Mouse (Mus musculus): ENCODE measurements around the gene Fam83e. TPM values are rescaled to one million over a fixed set of nuclear protein-coding genes. Genes with fewer than 3 reads are reported as not detected.

Fam83e gene
- polyA plus RNA-seq, 1 experiment from 2014 or later, result 0.48 TPM

DNA sequence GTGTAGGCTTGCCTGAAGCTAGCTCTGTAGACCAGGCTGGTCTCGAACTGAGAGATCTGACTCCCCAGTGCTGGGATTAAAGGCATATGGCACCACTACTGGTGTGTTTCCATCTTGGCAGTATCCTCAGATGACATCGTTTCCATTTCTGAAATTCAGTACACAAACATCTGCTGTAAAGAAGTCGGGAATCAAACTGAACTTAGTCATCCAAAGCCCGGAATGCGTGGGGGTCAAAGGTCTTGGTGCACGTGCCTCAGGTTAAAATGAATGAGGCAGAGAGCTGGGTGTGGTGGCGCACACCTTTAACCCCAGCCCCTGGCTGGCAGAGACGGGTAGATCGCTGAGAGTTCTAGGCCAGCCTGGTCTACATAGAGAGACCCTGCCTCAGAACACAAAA, 29.1 kb downstream of the Fam83e start:
- no peaks in the 10 kb centered on the region for H3K36me3 ChIP-seq (ENCODE audit: control insufficient read depth, insufficient read depth, low read length)
- no peaks in the 10 kb centered on the region for H3K27me3 ChIP-seq (ENCODE audit: control insufficient read depth, insufficient read depth, low read depth, low read length)
- H3K4me1 ChIP-seq (ENCODE audit: control insufficient read depth, insufficient read depth, low read length), result peaks cover 3% of the 10 kb centered on the region; the same call in 1 of the 2 replicates
- H3K9ac ChIP-seq (ENCODE audit: low read depth, low read length), result no peak overlapping the region
- no peak for ATAC-seq
- H3K27ac ChIP-seq (ENCODE audit: low read length), result no peak overlapping the region
- WGBS, result 83% methylated on average over 9 of the region's 9 CpGs
- H3K4me3 ChIP-seq (ENCODE audit: low read depth, low read length), result no peak overlapping the region
- H3K4me2 ChIP-seq (ENCODE audit: low read length), result no peak overlapping the region
- no peaks in the 10 kb centered on the region for H3K9me3 ChIP-seq (replicated peaks; ENCODE audit: control insufficient read depth, low read length, poor library complexity, severe bottlenecking)

DNA sequence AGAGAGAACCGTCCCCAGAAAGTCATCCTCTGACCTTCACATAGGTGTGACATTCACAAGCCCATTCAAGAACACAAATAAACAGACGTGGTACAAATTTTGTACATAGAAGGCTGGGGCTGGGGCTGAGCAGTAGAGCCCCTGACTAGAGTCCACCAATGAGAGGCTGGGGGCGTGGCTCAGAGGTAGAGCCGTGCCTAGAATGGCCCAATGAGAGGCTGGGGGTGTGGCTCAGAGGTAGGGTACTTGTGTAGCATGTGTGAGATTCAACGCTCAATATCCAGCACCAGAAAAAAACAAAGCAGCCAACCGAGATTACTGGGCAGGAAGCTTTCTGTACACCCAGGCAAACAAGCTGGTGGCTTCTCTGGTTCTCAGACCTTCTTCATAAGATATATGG, 34.7 kb downstream of the Fam83e start:
- no peak for ATAC-seq
- Histone ChIP-seq H3K4me3 (ENCODE audit: low read depth, low read length) (no peak overlapping the region), H3K9ac (ENCODE audit: low read depth, low read length) (no peak overlapping the region), H3K9me3 (replicated peaks; ENCODE audit: control insufficient read depth, low read length, poor library complexity, severe bottlenecking) (no peaks in the 10 kb centered on the region), H3K36me3 (ENCODE audit: control insufficient read depth, insufficient read depth, low read length) (no peaks in the 10 kb centered on the region), H3K4me2 (ENCODE audit: low read length) (no peak overlapping the region), H3K4me1 (ENCODE audit: control insufficient read depth, insufficient read depth, low read length) (no peaks in the 10 kb centered on the region), H3K27me3 (ENCODE audit: control insufficient read depth, insufficient read depth, low read depth, low read length) (peaks cover 12% of the 10 kb centered on the region), H3K27ac (ENCODE audit: low read length) (no peak overlapping the region)
- 63% methylated on average over 6 of the region's 6 CpGs for WGBS

DNA sequence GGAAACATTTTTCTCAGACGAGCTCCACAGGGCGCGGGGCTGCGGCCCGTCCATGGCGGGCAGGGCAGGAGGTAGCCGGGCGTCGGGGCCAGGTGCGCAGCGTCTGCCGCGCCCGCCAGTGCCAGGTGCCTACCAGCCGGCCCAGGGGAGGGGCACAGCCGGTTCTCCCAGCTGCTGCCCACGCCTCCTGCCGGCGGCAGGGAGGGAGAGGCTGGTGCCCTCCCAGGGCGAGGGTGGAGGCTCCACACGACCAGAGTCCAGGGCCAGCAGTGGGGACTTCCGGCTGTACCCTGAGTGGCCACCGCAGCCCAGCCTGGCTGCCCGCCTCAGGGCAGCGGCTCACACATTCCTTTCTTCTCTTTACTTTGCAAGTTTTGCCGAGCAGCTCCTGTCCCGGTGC, 38.4 kb downstream of the Fam83e start:
- H3K4me3 ChIP-seq (ENCODE audit: low read depth, low read length), result no peak overlapping the region; the same call in 1 of the 2 replicates
- ATAC-seq, result no peak
- H3K4me1 ChIP-seq (ENCODE audit: control insufficient read depth, insufficient read depth, low read length), result no peaks in the 10 kb centered on the region
- 8% methylated on average over 24 of the region's 27 CpGs for WGBS
- H3K9ac ChIP-seq (ENCODE audit: low read depth, low read length), result 0 out of 2 replicates have a peak overlapping the region, but pooled peaks have one; percentile 4
- peak overlapping the region; percentile 15; the same call in 1 of the 2 replicates for H3K4me2 ChIP-seq (ENCODE audit: low read length)
- no peaks in the 10 kb centered on the region for H3K9me3 ChIP-seq (replicated peaks; ENCODE audit: control insufficient read depth, low read length, poor library complexity, severe bottlenecking)
- H3K27ac ChIP-seq (ENCODE audit: low read length), result no peak overlapping the region
- H3K36me3 ChIP-seq (ENCODE audit: control insufficient read depth, insufficient read depth, low read length), result no peaks in the 10 kb centered on the region
- peaks cover 12% of the 10 kb centered on the region for H3K27me3 ChIP-seq (ENCODE audit: control insufficient read depth, insufficient read depth, low read depth, low read length)

DNA sequence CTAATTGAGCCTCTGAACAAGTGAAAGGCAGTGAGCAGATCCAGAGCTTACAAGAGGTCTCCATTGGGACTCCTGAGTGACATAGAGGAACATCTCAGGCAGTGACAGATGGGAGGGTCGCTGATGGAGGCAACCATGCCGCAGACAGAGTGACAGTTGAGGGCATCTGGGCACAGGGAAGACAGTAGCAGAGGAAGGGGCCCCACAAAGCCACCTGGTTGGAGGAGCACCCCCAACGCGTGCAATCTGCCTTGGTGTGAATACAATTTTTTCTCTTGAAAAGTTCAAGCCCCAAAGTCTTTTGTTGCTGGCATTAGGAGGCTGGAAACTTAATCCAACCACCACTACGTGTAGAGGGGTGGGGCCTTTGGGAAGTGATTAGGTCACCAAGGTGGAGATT, 39.1 kb downstream of the Fam83e start:
- Histone ChIP-seq H3K27me3 (ENCODE audit: control insufficient read depth, insufficient read depth, low read depth, low read length) (peaks cover 12% of the 10 kb centered on the region), H3K4me3 (ENCODE audit: low read depth, low read length) (no peak overlapping the region), H3K9me3 (replicated peaks; ENCODE audit: control insufficient read depth, low read length, poor library complexity, severe bottlenecking) (no peaks in the 10 kb centered on the region), H3K9ac (ENCODE audit: low read depth, low read length) (no peak overlapping the region), H3K4me2 (ENCODE audit: low read length) (no peak overlapping the region), H3K4me1 (ENCODE audit: control insufficient read depth, insufficient read depth, low read length) (no peaks in the 10 kb centered on the region), H3K36me3 (ENCODE audit: control insufficient read depth, insufficient read depth, low read length) (no peaks in the 10 kb centered on the region), H3K27ac (ENCODE audit: low read length) (no peak overlapping the region)
- ATAC-seq, result no peak
- 65% methylated on average over 5 of the region's 5 CpGs for WGBS

DNA sequence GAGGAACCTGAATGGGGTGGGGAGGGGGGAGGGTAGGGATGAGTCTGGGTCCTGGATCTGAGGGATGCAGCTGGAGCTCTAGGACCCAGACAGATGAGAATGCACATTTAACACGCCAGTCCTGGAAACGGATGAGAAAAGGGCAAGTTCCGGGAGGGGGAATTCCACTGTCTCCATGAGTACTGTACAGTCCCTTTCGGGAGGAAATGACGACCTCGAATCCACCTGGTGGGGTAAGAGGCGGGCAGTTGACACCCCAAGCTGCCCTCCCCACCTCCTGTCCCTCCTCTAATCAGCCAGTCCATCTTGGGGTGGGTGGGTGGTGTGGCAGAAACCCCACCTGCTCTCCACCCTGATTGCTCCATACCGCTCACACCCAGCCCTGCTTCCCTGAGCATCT, 45.0 kb downstream of the Fam83e start:
- Histone ChIP-seq H3K9ac (ENCODE audit: low read depth, low read length) (no peak overlapping the region), H3K27ac (ENCODE audit: low read length) (no peak overlapping the region), H3K4me1 (ENCODE audit: control insufficient read depth, insufficient read depth, low read length) (no peaks in the 10 kb centered on the region), H3K27me3 (ENCODE audit: control insufficient read depth, insufficient read depth, low read depth, low read length) (no peaks in the 10 kb centered on the region), H3K36me3 (ENCODE audit: control insufficient read depth, insufficient read depth, low read length) (no peaks in the 10 kb centered on the region), H3K4me3 (ENCODE audit: low read depth, low read length) (no peak overlapping the region), H3K4me2 (ENCODE audit: low read length) (no peak overlapping the region), H3K9me3 (replicated peaks; ENCODE audit: control insufficient read depth, low read length, poor library complexity, severe bottlenecking) (no peaks in the 10 kb centered on the region)
- WGBS, result 68% methylated on average over 8 of the region's 8 CpGs
- ATAC-seq, result no peak

DNA sequence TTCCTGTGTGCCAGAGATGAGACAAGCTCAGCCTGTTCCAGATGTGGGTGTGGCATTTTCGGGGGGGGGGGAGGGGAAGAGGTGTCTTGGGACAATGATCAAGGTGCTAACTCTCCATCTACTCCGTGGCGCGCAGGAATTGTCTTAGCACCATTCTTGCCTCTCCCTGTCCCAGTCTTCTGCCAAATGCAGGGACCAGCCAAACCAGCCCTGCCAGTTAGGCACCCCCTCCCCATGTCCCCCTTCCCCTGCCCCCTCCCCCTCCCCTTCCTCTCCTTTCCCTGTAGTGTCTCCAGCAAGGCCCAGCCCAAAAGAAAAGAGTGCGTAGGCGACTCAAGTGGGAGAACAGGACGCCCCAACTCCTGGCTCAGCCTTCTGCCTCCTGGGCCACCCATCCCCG, 45.8 kb downstream of the Fam83e start:
- no peaks in the 10 kb centered on the region for H3K9me3 ChIP-seq (replicated peaks; ENCODE audit: control insufficient read depth, low read length, poor library complexity, severe bottlenecking)
- H3K27me3 ChIP-seq (ENCODE audit: control insufficient read depth, insufficient read depth, low read depth, low read length), result no peaks in the 10 kb centered on the region
- no peaks in the 10 kb centered on the region for H3K4me1 ChIP-seq (ENCODE audit: control insufficient read depth, insufficient read depth, low read length)
- no peaks in the 10 kb centered on the region for H3K36me3 ChIP-seq (ENCODE audit: control insufficient read depth, insufficient read depth, low read length)
- no peak overlapping the region for H3K27ac ChIP-seq (ENCODE audit: low read length)
- ATAC-seq, result no peak
- H3K4me3 ChIP-seq (ENCODE audit: low read depth, low read length), result no peak overlapping the region
- no peak overlapping the region for H3K9ac ChIP-seq (ENCODE audit: low read depth, low read length)
- WGBS, result 64% methylated on average over 8 of the region's 8 CpGs
- H3K4me2 ChIP-seq (ENCODE audit: low read length), result no peak overlapping the region

DNA sequence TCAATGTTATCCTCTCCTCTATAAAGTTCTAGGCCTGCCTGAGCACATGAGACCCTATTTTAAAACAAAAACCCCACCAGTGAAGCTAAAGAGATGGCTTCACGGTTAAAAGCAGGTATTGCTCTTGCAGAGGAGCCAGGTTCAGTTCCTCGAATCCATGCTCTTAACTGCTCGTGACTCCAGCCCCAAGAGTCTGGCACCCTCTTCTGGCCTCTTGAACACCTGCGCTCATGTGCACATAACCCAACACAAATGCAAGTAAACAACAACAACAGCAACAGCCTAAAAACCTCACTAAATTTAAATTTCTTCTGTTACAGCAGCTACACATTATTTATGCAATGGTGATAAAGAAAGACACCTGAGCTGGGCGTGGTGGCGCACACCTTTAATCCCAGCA, 46.5 kb downstream of the Fam83e start:
- Histone ChIP-seq H3K27me3 (ENCODE audit: control insufficient read depth, insufficient read depth, low read depth, low read length) (no peaks in the 10 kb centered on the region), H3K36me3 (ENCODE audit: control insufficient read depth, insufficient read depth, low read length) (no peaks in the 10 kb centered on the region), H3K4me1 (ENCODE audit: control insufficient read depth, insufficient read depth, low read length) (no peaks in the 10 kb centered on the region), H3K27ac (ENCODE audit: low read length) (no peak overlapping the region), H3K4me3 (ENCODE audit: low read depth, low read length) (no peak overlapping the region), H3K4me2 (ENCODE audit: low read length) (no peak overlapping the region), H3K9ac (ENCODE audit: low read depth, low read length) (no peak overlapping the region), H3K9me3 (replicated peaks; ENCODE audit: control insufficient read depth, low read length, poor library complexity, severe bottlenecking) (no peaks in the 10 kb centered on the region)
- ATAC-seq, result no peak
- WGBS, result 90% methylated on average over 6 of the region's 6 CpGs

DNA sequence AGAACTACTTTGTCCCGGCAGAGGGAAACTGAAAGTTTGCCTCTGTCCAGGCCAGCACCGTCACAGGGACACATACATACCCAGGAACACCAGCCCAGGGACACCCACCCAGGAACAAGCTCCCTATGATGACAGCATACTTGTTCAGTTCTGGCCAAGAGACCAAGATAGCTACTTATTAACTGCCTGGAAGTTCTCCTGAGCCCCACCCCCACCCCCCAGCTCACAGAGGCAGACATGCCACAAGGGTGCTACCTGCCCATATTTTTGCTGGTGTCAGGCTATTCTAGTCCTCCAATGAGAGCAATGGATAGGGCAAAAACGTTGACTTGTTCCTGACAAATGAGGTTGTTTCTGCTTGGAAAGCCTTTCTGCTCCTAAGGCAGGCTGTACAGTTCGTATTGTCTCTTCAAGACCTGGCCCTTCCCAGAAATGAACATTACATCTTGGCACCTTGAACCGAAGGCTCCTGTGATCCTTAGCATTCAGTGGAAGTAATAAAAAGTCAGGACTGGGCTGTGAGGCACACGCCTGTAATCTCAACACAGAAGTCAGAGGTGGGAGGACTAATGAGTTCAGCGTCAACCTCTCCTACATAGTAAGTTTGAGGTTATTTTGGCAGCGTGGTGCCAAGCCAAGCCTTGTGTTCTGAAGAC, 49.5 kb downstream of the Fam83e start:
- Histone ChIP-seq H3K27me3 (ENCODE audit: control insufficient read depth, insufficient read depth, low read depth, low read length) (no peaks in the 10 kb centered on the region), H3K36me3 (ENCODE audit: control insufficient read depth, insufficient read depth, low read length) (no peaks in the 10 kb centered on the region), H3K4me1 (ENCODE audit: control insufficient read depth, insufficient read depth, low read length) (no peaks in the 10 kb centered on the region), H3K9ac (ENCODE audit: low read depth, low read length) (no peak overlapping the region), H3K4me2 (ENCODE audit: low read length) (no peak overlapping the region), H3K4me3 (ENCODE audit: low read depth, low read length) (no peak overlapping the region), H3K27ac (ENCODE audit: low read length) (no peak overlapping the region), H3K9me3 (replicated peaks; ENCODE audit: control insufficient read depth, low read length, poor library complexity, severe bottlenecking) (no peaks in the 10 kb centered on the region)
- WGBS, result 78% methylated on average over 8 of the region's 8 CpGs
- no peak for ATAC-seq

DNA sequence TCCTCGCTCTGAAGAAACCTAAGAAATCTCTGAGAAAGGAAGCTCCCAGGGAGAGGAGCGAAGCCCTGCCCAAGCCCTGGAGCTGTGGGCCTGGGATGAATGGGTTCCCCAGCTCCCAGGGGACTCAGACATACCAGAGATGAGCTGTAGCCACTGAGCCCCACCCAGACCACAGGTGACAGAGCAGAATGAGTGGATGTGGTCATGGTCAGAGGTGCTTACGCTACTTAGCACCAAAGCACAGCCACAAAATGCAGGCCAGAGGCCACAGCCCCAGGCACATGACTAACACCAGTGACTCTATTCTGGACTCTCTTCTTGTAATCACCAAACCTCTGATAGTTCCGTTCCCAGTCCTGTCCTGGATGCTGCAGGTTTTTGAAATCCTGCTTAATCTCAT, 50.1 kb downstream of the Fam83e start:
- no peak overlapping the region for H3K27ac ChIP-seq (ENCODE audit: low read length)
- no peaks in the 10 kb centered on the region for H3K27me3 ChIP-seq (ENCODE audit: control insufficient read depth, insufficient read depth, low read depth, low read length)
- ATAC-seq, result no peak
- H3K4me2 ChIP-seq (ENCODE audit: low read length), result no peak overlapping the region
- no peak overlapping the region for H3K4me3 ChIP-seq (ENCODE audit: low read depth, low read length)
- 59% methylated on average over 4 of the region's 4 CpGs for WGBS
- H3K36me3 ChIP-seq (ENCODE audit: control insufficient read depth, insufficient read depth, low read length), result no peaks in the 10 kb centered on the region
- H3K9ac ChIP-seq (ENCODE audit: low read depth, low read length), result no peak overlapping the region
- no peaks in the 10 kb centered on the region for H3K9me3 ChIP-seq (replicated peaks; ENCODE audit: control insufficient read depth, low read length, poor library complexity, severe bottlenecking)
- no peaks in the 10 kb centered on the region for H3K4me1 ChIP-seq (ENCODE audit: control insufficient read depth, insufficient read depth, low read length)
